8 mouse cellular contexts compared by ENCODE assay signal in the genomic region with DNA sequence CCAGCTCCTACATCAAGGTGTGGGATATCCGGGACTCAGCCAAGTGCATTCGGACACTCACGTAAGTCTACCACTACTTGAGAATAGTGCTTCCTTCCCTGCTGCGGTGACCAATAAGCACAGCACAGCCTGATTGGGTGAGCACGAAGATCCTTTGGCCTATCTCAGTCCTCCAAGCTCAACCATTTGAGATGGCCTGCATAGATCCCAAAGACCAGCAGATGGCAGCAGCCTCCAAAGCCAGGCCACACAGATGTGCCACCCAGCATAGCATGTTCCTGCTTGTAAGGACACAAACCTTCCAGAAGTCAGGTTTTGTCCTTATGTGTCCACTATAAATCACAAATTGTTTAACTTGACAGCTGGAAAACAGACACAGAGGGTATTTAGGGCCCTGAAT. TPM values are rescaled to one million over a fixed set of nuclear protein-coding genes. Genes with fewer than 3 reads are reported as not detected.
DNase-seq lines count a peak whose midpoint lies in the region; ATAC-seq and TF ChIP-seq lines count a peak whose summit lies in the region.

No protein-coding gene starts in this region.

- H3K27me3 ChIP-seq in hindbrain, postnatal 0 days (ENCODE audit: insufficient read depth, low read length), result no peaks in the 10 kb centered on the region

- H3K27ac ChIP-seq in hindbrain, postnatal 0 days, result no peak overlapping the region

- intact Hi-C loops in heart, postnatal 25 days (cut with DNase I), result loop anchor here (1.0 to 5.0 kb wide), 3 partner anchors 43 to 352 kb away; a partner anchor contains a TSS

- peaks cover 54% of the 10 kb centered on the region for H3K36me3 ChIP-seq in hindbrain, postnatal 0 days (ENCODE audit: insufficient read depth, low read length)

- WGBS in hindbrain, postnatal 0 days, result 9% methylated on average over 5 of the region's 5 CpGs

- H3K9me3 ChIP-seq in hindbrain, postnatal 0 days (ENCODE audit: low read length), result no peaks in the 10 kb centered on the region

- H3K4me1 ChIP-seq in hindbrain, postnatal 0 days (ENCODE audit: insufficient read depth, low read length), result peaks cover 7% of the 10 kb centered on the region

- TF ChIP-seq CTCF in hindbrain, postnatal 0 days (IDR thresholded peaks at IDR 0.05; ENCODE audit: low read depth), result peak; percentile 98

- no peak overlapping the region for H3K4me2 ChIP-seq in hindbrain, postnatal 0 days (ENCODE audit: low read depth, low read length)

- no peak overlapping the region for H3K4me3 ChIP-seq in hindbrain, postnatal 0 days (ENCODE audit: low read length)

- peak; percentile 94 for DNase-seq in heart, adult 11 months
- DNase-seq in heart, postnatal 25 days (ENCODE audit: low spot score), result no peak
- peak; percentile 76 to 77 for DNase-seq in cerebellum, postnatal 36 days
- DNase-seq in gastrocnemius, adult 18-20 months (ENCODE audit: low spot score), result peak; percentile 70
- DNase-seq in hindbrain, postnatal 0 days (ENCODE audit: low spot score), result peak; percentile 92
- DNase-seq in left cerebral cortex, adult 18-20 months (ENCODE audit: low spot score in 2 of 2), result peak; percentile 73 to 79
- peak; percentile 79 to 80 for DNase-seq in right cerebral cortex, adult 2 months (ENCODE audit: low spot score in 2 of 2)

- peak; percentile 85 for ATAC-seq in hindbrain, postnatal 0 days
- ATAC-seq in megakaryocyte, adult 5-6 weeks (ENCODE audit: poor library complexity, severe bottlenecking), result peak; percentile 73

- no peak overlapping the region for H3K9ac ChIP-seq in hindbrain, postnatal 0 days (replicated peaks; ENCODE audit: low read length)

RNA-seq across cellular contexts. Expression of a gene that starts 38.9 kb away (rescaled TPM):
- under 1 TPM; 0.75 TPM for total RNA-seq in heart, postnatal 25 days (2021)
- under 1 TPM; 0.53 to 0.74 TPM for total RNA-seq in gastrocnemius, adult 18-20 months (2021)
- total RNA-seq in hindbrain, postnatal 0 days (2014; rRNA removed), result 144 and 155 TPM in 2 replicates
- 22.6 and 26.8 TPM in 2 replicates for polyA plus RNA-seq in hindbrain, postnatal 0 days (2015; fragmentation: Nextera tagmentation; extraction: Ambion mirVana)
- 10 to 100 TPM; 54.8 to 57.3 TPM for total RNA-seq in left cerebral cortex, adult 18-20 months (2021)
- total RNA-seq in megakaryocyte, adult 5-6 weeks (2015), result 41.1 and 48.0 TPM in 2 replicates
- total RNA-seq in megakaryocyte, adult 5-6 weeks (2017), result 36.3 and 46.1 TPM in 2 replicates

RNA-seq across cellular contexts. Expression of a gene that starts 42.5 kb away (rescaled TPM):
- not detected for total RNA-seq in heart, postnatal 25 days (2021)
- total RNA-seq in gastrocnemius, adult 18-20 months (2021), result not detected
- 0.84 TPM in 1 of 2 replicates, not detected in the other for total RNA-seq in hindbrain, postnatal 0 days (2014; rRNA removed)
- polyA plus RNA-seq in hindbrain, postnatal 0 days (2015; fragmentation: Nextera tagmentation; extraction: Ambion mirVana), result 0.19 and 0.23 TPM in 2 replicates
- total RNA-seq in left cerebral cortex, adult 18-20 months (2021), result 1 to 10 TPM in 1 of 2 experiments, under 1 TPM in 1; 0.42 to 1.1 TPM
- not detected in 2 replicates for total RNA-seq in megakaryocyte, adult 5-6 weeks (2015)
- total RNA-seq in megakaryocyte, adult 5-6 weeks (2017), result not detected in 2 replicates

Comparison
In these comparisons a context has a peak if more than half of its experiments do, and no peak if none do; other contexts are left out.
1. RNA of a gene that starts 38.9 kb away (total RNA-seq): 144 to 155 TPM in hindbrain, postnatal 0 days, 54.8 to 57.3 TPM in left cerebral cortex, adult 18-20 months and 36.3 to 48.0 TPM in megakaryocyte, adult 5-6 weeks; 0.75 TPM in heart, postnatal 25 days and 0.53 to 0.74 TPM in gastrocnemius, adult 18-20 months; every median in the first group is over 10 times any median in the second.